Mouse (Mus musculus): ENCODE data around the gene Dhx57.

DNA sequence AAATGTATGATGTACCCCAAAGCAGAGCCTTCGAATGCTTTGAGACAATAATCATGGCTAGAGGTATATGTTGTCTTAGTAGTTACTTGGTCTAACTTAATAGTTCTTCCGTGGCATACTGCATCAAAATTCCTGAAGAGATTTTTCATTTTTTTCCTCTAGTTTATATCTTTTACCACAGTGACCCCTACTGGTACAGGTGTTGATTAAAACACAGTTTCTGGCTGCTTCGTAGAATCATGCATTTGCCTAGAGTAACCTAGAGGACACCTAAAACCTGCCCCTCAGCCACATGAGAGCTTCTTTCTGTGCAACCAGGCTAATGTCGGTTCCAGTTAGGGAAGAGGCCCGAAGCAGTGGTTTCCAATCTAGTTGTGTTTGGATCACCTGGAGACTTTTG, 97.2 kb downstream of the Dhx57 start:
- TF ChIP-seq POLR2A (IDR thresholded peaks at IDR 0.05; ENCODE audit: control insufficient read depth, low read depth, low read length) = no peak
- no peak for TF ChIP-seq CTCF (IDR thresholded peaks at IDR 0.05; ENCODE audit: control insufficient read depth, insufficient read depth, insufficient replicate concordance, low read depth, low read length)
